Mouse (Mus musculus): Measurements from ENCODE around the gene Dvl3. TPM values are rescaled to one million over a fixed set of nuclear protein-coding genes. Genes with fewer than 3 reads are reported as not detected.

Gene Dvl3
- 42.7 and 49.5 TPM in 2 replicates for polyA plus RNA-seq (2012; rRNA removed)

GRCm38 (mm10) chr16:20516726-20517201, at the start of gene Dvl3:
Gene Dvl3, plus strand, starts transcription at chr16:20516982.
- no peaks in the 10 kb centered on the region for H3K36me3 ChIP-seq (ENCODE audit: control insufficient read depth, insufficient read depth, low read length)
- under 1% methylated on average over 55 of the region's 55 CpGs for WGBS
- TF ChIP-seq POLR2A (IDR thresholded peaks at IDR 0.05; ENCODE audit: control insufficient read depth, extremely low read depth, insufficient read depth, low read length, poor library complexity) (peak; percentile 27; the same call in 1 of the 2 replicates), CTCF (IDR thresholded peaks at IDR 0.05; ENCODE audit: borderline replicate concordance, control insufficient read depth, extremely low read depth, insufficient read depth, low read length, poor library complexity) (peak; percentile 24; the same call in 1 of the 2 replicates)
- peak within 1 kb of the TSS; percentile 97 for H3K4me3 ChIP-seq (ENCODE audit: control insufficient read depth, insufficient read depth, low read length)
- peak within 1 kb of the TSS; percentile 11; the same call in 1 of the 2 replicates for H3K27ac ChIP-seq (ENCODE audit: control insufficient read depth, insufficient read depth, low read length)
- DNase-seq, result peak; percentile 83
- H3K4me1 ChIP-seq (replicated peaks; ENCODE audit: control insufficient read depth, insufficient read depth, low read length), result peaks cover 10% of the 10 kb centered on the region
- no peaks in the 10 kb centered on the region for H3K27me3 ChIP-seq (ENCODE audit: control insufficient read depth, insufficient read depth, low read length)

- Histone ChIP-seq H3K36me3 (ENCODE audit: control insufficient read depth, insufficient read depth, low read length) (no peaks in the 10 kb centered on the region), H3K4me1 (replicated peaks; ENCODE audit: control insufficient read depth, insufficient read depth, low read length) (no peaks in the 10 kb centered on the region), H3K27ac (ENCODE audit: control insufficient read depth, insufficient read depth, low read length) (no peak overlapping the region), H3K4me3 (ENCODE audit: control insufficient read depth, insufficient read depth, low read length) (no peak overlapping the region), H3K27me3 (ENCODE audit: control insufficient read depth, insufficient read depth, low read length) (no peaks in the 10 kb centered on the region)
- DNase-seq, result no peak
- 97% methylated on average over 2 of the region's 2 CpGs for WGBS
- TF ChIP-seq POLR2A (IDR thresholded peaks at IDR 0.05; ENCODE audit: control insufficient read depth, extremely low read depth, insufficient read depth, low read length, poor library complexity), result no peak
- no peak for TF ChIP-seq CTCF (IDR thresholded peaks at IDR 0.05; ENCODE audit: borderline replicate concordance, control insufficient read depth, extremely low read depth, insufficient read depth, low read length, poor library complexity)
These were observed 45.8 kb upstream of the Dvl3 start for GRCm38 (mm10) chr16:20470981-20471380.

- TF ChIP-seq CTCF (IDR thresholded peaks at IDR 0.05; ENCODE audit: borderline replicate concordance, control insufficient read depth, extremely low read depth, insufficient read depth, low read length, poor library complexity) (no peak), POLR2A (IDR thresholded peaks at IDR 0.05; ENCODE audit: control insufficient read depth, extremely low read depth, insufficient read depth, low read length, poor library complexity) (no peak)
- no peak overlapping the region for H3K27ac ChIP-seq (ENCODE audit: control insufficient read depth, insufficient read depth, low read length)
- no peak for DNase-seq
- no peak overlapping the region for H3K4me3 ChIP-seq (ENCODE audit: control insufficient read depth, insufficient read depth, low read length)
- H3K27me3 ChIP-seq (ENCODE audit: control insufficient read depth, insufficient read depth, low read length), result no peaks in the 10 kb centered on the region
- 100% methylated on average over 1 of the region's 1 CpGs for WGBS
- H3K4me1 ChIP-seq (replicated peaks; ENCODE audit: control insufficient read depth, insufficient read depth, low read length), result no peaks in the 10 kb centered on the region
- no peaks in the 10 kb centered on the region for H3K36me3 ChIP-seq (ENCODE audit: control insufficient read depth, insufficient read depth, low read length)
These were observed 45.1 kb upstream of the Dvl3 start for GRCm38 (mm10) chr16:20471686-20472085.

GRCm38 (mm10) chr16:20473748-20474147, 43.0 kb upstream of the Dvl3 start:
- Histone ChIP-seq H3K4me3 (ENCODE audit: control insufficient read depth, insufficient read depth, low read length) (no peak overlapping the region), H3K27me3 (ENCODE audit: control insufficient read depth, insufficient read depth, low read length) (no peaks in the 10 kb centered on the region), H3K36me3 (ENCODE audit: control insufficient read depth, insufficient read depth, low read length) (no peaks in the 10 kb centered on the region), H3K4me1 (replicated peaks; ENCODE audit: control insufficient read depth, insufficient read depth, low read length) (no peaks in the 10 kb centered on the region), H3K27ac (ENCODE audit: control insufficient read depth, insufficient read depth, low read length) (no peak overlapping the region)
- WGBS, result 93% methylated on average over 1 of the region's 1 CpGs
- no peak for TF ChIP-seq POLR2A (IDR thresholded peaks at IDR 0.05; ENCODE audit: control insufficient read depth, extremely low read depth, insufficient read depth, low read length, poor library complexity)
- no peak for TF ChIP-seq CTCF (IDR thresholded peaks at IDR 0.05; ENCODE audit: borderline replicate concordance, control insufficient read depth, extremely low read depth, insufficient read depth, low read length, poor library complexity)
- no peak for DNase-seq

GRCm38 (mm10) chr16:20474211-20474610, 42.6 kb upstream of the Dvl3 start:
- Histone ChIP-seq H3K36me3 (ENCODE audit: control insufficient read depth, insufficient read depth, low read length) (no peaks in the 10 kb centered on the region), H3K27ac (ENCODE audit: control insufficient read depth, insufficient read depth, low read length) (no peak overlapping the region), H3K4me1 (replicated peaks; ENCODE audit: control insufficient read depth, insufficient read depth, low read length) (no peaks in the 10 kb centered on the region), H3K4me3 (ENCODE audit: control insufficient read depth, insufficient read depth, low read length) (no peak overlapping the region), H3K27me3 (ENCODE audit: control insufficient read depth, insufficient read depth, low read length) (no peaks in the 10 kb centered on the region)
- DNase-seq, result no peak
- TF ChIP-seq CTCF (IDR thresholded peaks at IDR 0.05; ENCODE audit: borderline replicate concordance, control insufficient read depth, extremely low read depth, insufficient read depth, low read length, poor library complexity), result no peak
- no peak for TF ChIP-seq POLR2A (IDR thresholded peaks at IDR 0.05; ENCODE audit: control insufficient read depth, extremely low read depth, insufficient read depth, low read length, poor library complexity)
- WGBS, result 98% methylated on average over 8 of the region's 8 CpGs

- TF ChIP-seq POLR2A (IDR thresholded peaks at IDR 0.05; ENCODE audit: control insufficient read depth, extremely low read depth, insufficient read depth, low read length, poor library complexity) (no peak), CTCF (IDR thresholded peaks at IDR 0.05; ENCODE audit: borderline replicate concordance, control insufficient read depth, extremely low read depth, insufficient read depth, low read length, poor library complexity) (no peak)
- H3K27me3 ChIP-seq (ENCODE audit: control insufficient read depth, insufficient read depth, low read length), result no peaks in the 10 kb centered on the region
- no peak for DNase-seq
- no peak overlapping the region for H3K4me3 ChIP-seq (ENCODE audit: control insufficient read depth, insufficient read depth, low read length)
- no peak overlapping the region for H3K27ac ChIP-seq (ENCODE audit: control insufficient read depth, insufficient read depth, low read length)
- 0 out of 2 replicates have a peak, but pooled peaks cover under 1% of the 10 kb centered on the region for H3K4me1 ChIP-seq (replicated peaks; ENCODE audit: control insufficient read depth, insufficient read depth, low read length)
- no peaks in the 10 kb centered on the region for H3K36me3 ChIP-seq (ENCODE audit: control insufficient read depth, insufficient read depth, low read length)
- WGBS, result 88% methylated on average over 6 of the region's 6 CpGs
These were observed 42.0 kb upstream of the Dvl3 start for GRCm38 (mm10) chr16:20474786-20475185.

GRCm38 (mm10) chr16:20475335-20475734, 41.4 kb upstream of the Dvl3 start:
- no peak overlapping the region for H3K27ac ChIP-seq (ENCODE audit: control insufficient read depth, insufficient read depth, low read length)
- TF ChIP-seq CTCF (IDR thresholded peaks at IDR 0.05; ENCODE audit: borderline replicate concordance, control insufficient read depth, extremely low read depth, insufficient read depth, low read length, poor library complexity), result no peak
- TF ChIP-seq POLR2A (IDR thresholded peaks at IDR 0.05; ENCODE audit: control insufficient read depth, extremely low read depth, insufficient read depth, low read length, poor library complexity), result no peak
- no peak for DNase-seq
- no peaks in the 10 kb centered on the region for H3K36me3 ChIP-seq (ENCODE audit: control insufficient read depth, insufficient read depth, low read length)
- 91% methylated on average over 1 of the region's 1 CpGs for WGBS
- H3K4me3 ChIP-seq (ENCODE audit: control insufficient read depth, insufficient read depth, low read length), result no peak overlapping the region
- no peaks in the 10 kb centered on the region for H3K27me3 ChIP-seq (ENCODE audit: control insufficient read depth, insufficient read depth, low read length)
- H3K4me1 ChIP-seq (replicated peaks; ENCODE audit: control insufficient read depth, insufficient read depth, low read length), result 0 out of 2 replicates have a peak, but pooled peaks cover 2% of the 10 kb centered on the region

Data from thymus, adult 2 months (tissue).